Mouse (Mus musculus) MEL (cell line): Measurements from ENCODE around the gene Sgms1. TPM values are rescaled to one million over a fixed set of nuclear protein-coding genes. Genes with fewer than 3 reads are reported as not detected.

Source experiments
- DNase-seq: peaks from one replicate; pipeline ENCODE4 v3.0.0; 2011; ENCODE audit warnings: low read depth, low spot score
- H3K27ac ChIP-seq: 2 replicates; pipeline ENCODE4 v1.5.1; 2012; ENCODE audit warnings: low read depth, mild to moderate bottlenecking, control low read depth, low read length, moderate library complexity; ENCODE audit not compliant: control insufficient read depth
- H3K27me3 ChIP-seq, 2 experiments: fragments of 150-350 bp in 1 of 2; sonication (generic) in 1 of 2; 2 replicates each; pipeline ENCODE4 v1.6.1; 2012; ENCODE audit warnings: low read length in 2 of 2, mild to moderate bottlenecking in 2 of 2, improper control_type of control experiment in 1 of 2, moderate library complexity in 1 of 2; ENCODE audit not compliant: insufficient read depth in 2 of 2, control insufficient read depth in 1 of 2
- H3K36me3 ChIP-seq, 2 experiments: 2 replicates each; pipeline ENCODE4 v1.6.1; 2012 to 2014; ENCODE audit warnings: low read length in 2 of 2, improper control_type of control experiment in 1 of 2, inconsistent platforms in 1 of 2, mild to moderate bottlenecking in 1 of 2; ENCODE audit not compliant: insufficient read depth in 2 of 2, control insufficient read depth in 1 of 2
- H3K4me1 ChIP-seq, 2 experiments: fragments of 150-350 bp in 1 of 2; sonication (generic) in 1 of 2; 2 replicates each; pipeline ENCODE4 v1.6.1; 2012; ENCODE audit warnings: low read length in 2 of 2, improper control_type of control experiment in 1 of 2, mild to moderate bottlenecking in 1 of 2; ENCODE audit not compliant: insufficient read depth in 2 of 2, control insufficient read depth in 1 of 2
- H3K4me3 ChIP-seq, 2 experiments: fragments of 150-350 bp in 1 of 2; sonication (generic) in 1 of 2; 2 replicates each; pipeline ENCODE4 v1.5.1; 2012; ENCODE audit warnings: low read depth in 2 of 2, low read length in 2 of 2, mild to moderate bottlenecking in 2 of 2, moderate library complexity in 2 of 2, control low read depth in 1 of 2, improper control_type of control experiment in 1 of 2; ENCODE audit not compliant: control insufficient read depth in 1 of 2, insufficient read depth in 1 of 2
- H3K79me2 ChIP-seq: 2 replicates; pipeline ENCODE4 v1.6.1; 2012; ENCODE audit warnings: mild to moderate bottlenecking, low read length, moderate library complexity; ENCODE audit not compliant: control insufficient read depth, poor library complexity, insufficient read depth
- H3K9ac ChIP-seq: 2 replicates; pipeline ENCODE4 v1.6.1; 2012; ENCODE audit warnings: low read depth, mild to moderate bottlenecking, control low read depth, low read length, moderate library complexity; ENCODE audit not compliant: control insufficient read depth, poor library complexity, severe bottlenecking
- H3K9me3 ChIP-seq: fragments of 150-350 bp; sonication (generic); replicated peaks from 2 replicates; pipeline ENCODE4 v1.6.1; 2012; ENCODE audit warnings: mild to moderate bottlenecking, low read length, improper control_type of control experiment, moderate library complexity; ENCODE audit not compliant: insufficient read depth
- CHD2 ChIP-seq: IDR thresholded peaks from 2 replicates; pipeline ENCODE4 v1.6.1; 2011; ENCODE audit warnings: low read length, improper control_type of control experiment
- CTCF ChIP-seq, 3 experiments: IDR thresholded peaks in 2 of 3; conservative IDR thresholded peaks in 1 of 3; 2 replicates each; pipeline ENCODE4 v1.5.1; 2011 to 2012; ENCODE audit warnings: low read length in 3 of 3, low read depth in 2 of 3, mild to moderate bottlenecking in 2 of 3, improper control_type of control experiment in 1 of 3, inconsistent platforms in 1 of 3, mixed read lengths in 1 of 3, moderate library complexity in 1 of 3; ENCODE audit not compliant: control insufficient read depth in 1 of 3, insufficient read depth in 1 of 3, poor library complexity in 1 of 3, severe bottlenecking in 1 of 3
- E2F4 ChIP-seq: IDR thresholded peaks from 2 replicates; pipeline ENCODE4 v1.6.1; 2011; ENCODE audit warnings: low read depth, low read length, improper control_type of control experiment, borderline replicate concordance
- ELF1 ChIP-seq: IDR thresholded peaks from 2 replicates; pipeline ENCODE4 v1.6.1; 2014; ENCODE audit warnings: low read depth, mild to moderate bottlenecking, inconsistent platforms, low read length, improper control_type of control experiment, moderate library complexity
- EP300 ChIP-seq, 2 experiments: IDR thresholded peaks; 2 replicates each; pipeline ENCODE4 v1.6.1; 2011; ENCODE audit warnings: improper control_type of control experiment in 2 of 2, low read length in 2 of 2, low read depth in 1 of 2, mild to moderate bottlenecking in 1 of 2
- ETS1 ChIP-seq: IDR thresholded peaks from 2 replicates; pipeline ENCODE4 v1.6.1; 2012; ENCODE audit warnings: low read depth, mild to moderate bottlenecking, inconsistent platforms, low read length, improper control_type of control experiment, moderate library complexity
- GATA1 ChIP-seq: IDR thresholded peaks from 2 replicates; pipeline ENCODE4 v1.6.1; 2011; ENCODE audit warnings: low read depth, low read length, improper control_type of control experiment
- HCFC1 ChIP-seq: IDR thresholded peaks from 2 replicates; pipeline ENCODE4 v1.6.1; 2012; ENCODE audit warnings: low read depth, mild to moderate bottlenecking, inconsistent platforms, low read length, improper control_type of control experiment, moderate library complexity
- KAT2A ChIP-seq: conservative IDR thresholded peaks from 2 replicates; pipeline ENCODE4 v1.6.1; 2012; ENCODE audit warnings: low read depth, low read length, improper control_type of control experiment, inconsistent platforms
- MAFK ChIP-seq: IDR thresholded peaks from 2 replicates; pipeline ENCODE4 v1.6.1; 2011; ENCODE audit warnings: low read depth, mild to moderate bottlenecking, low read length, improper control_type of control experiment, borderline replicate concordance
- MAZ ChIP-seq: IDR thresholded peaks from 2 replicates; pipeline ENCODE4 v1.6.1; 2012; ENCODE audit warnings: low read depth, mild to moderate bottlenecking, inconsistent platforms, low read length, improper control_type of control experiment
- MXI1 ChIP-seq: IDR thresholded peaks from 2 replicates; pipeline ENCODE4 v1.6.1; 2011; ENCODE audit warnings: mild to moderate bottlenecking, low read depth, low read length, improper control_type of control experiment
- MYB ChIP-seq: IDR thresholded peaks from 2 replicates; pipeline ENCODE4 v1.6.1; 2011; ENCODE audit warnings: mild to moderate bottlenecking, low read depth, low read length, improper control_type of control experiment
- NRF1 ChIP-seq: IDR thresholded peaks from 2 replicates; pipeline ENCODE4 v1.6.1; 2014; ENCODE audit warnings: low read depth, mild to moderate bottlenecking, inconsistent platforms, low read length, improper control_type of control experiment, moderate library complexity; ENCODE audit not compliant: poor library complexity, insufficient read depth, severe bottlenecking
- POLR2AphosphoS2 ChIP-seq: IDR thresholded peaks from 2 replicates; pipeline ENCODE4 v1.6.1; 2011; ENCODE audit warnings: low read length, improper control_type of control experiment
- POLR2AphosphoS5 ChIP-seq: IDR thresholded peaks from 2 replicates; pipeline ENCODE4 v1.6.1; 2012; ENCODE audit warnings: low read depth, borderline replicate concordance, mild to moderate bottlenecking, inconsistent platforms, low read length, moderate library complexity, mixed read lengths
- SIN3A ChIP-seq: IDR thresholded peaks from 2 replicates; pipeline ENCODE4 v1.6.1; 2012; ENCODE audit warnings: low read length, improper control_type of control experiment, inconsistent platforms
- SMC3 ChIP-seq: IDR thresholded peaks from 2 replicates; pipeline ENCODE4 v1.6.1; 2011; ENCODE audit warnings: low read depth, low read length, improper control_type of control experiment
- TAL1 ChIP-seq: IDR thresholded peaks from 2 replicates; pipeline ENCODE4 v1.6.1; 2012; ENCODE audit warnings: mild to moderate bottlenecking, inconsistent platforms, low read length, moderate library complexity, mixed read lengths
- TCF12 ChIP-seq: IDR thresholded peaks from 2 replicates; pipeline ENCODE4 v1.6.1; 2014; ENCODE audit warnings: low read depth, mild to moderate bottlenecking, inconsistent platforms, low read length, improper control_type of control experiment, moderate library complexity
- UBTF ChIP-seq: IDR thresholded peaks from 2 replicates; pipeline ENCODE4 v1.6.1; 2012; ENCODE audit warnings: low read depth, mild to moderate bottlenecking, inconsistent platforms, low read length, improper control_type of control experiment, moderate library complexity, borderline replicate concordance; ENCODE audit not compliant: insufficient read depth
- USF1 ChIP-seq: IDR thresholded peaks from 2 replicates; pipeline ENCODE4 v1.6.1; 2014; ENCODE audit warnings: low read depth, mild to moderate bottlenecking, inconsistent platforms, low read length, improper control_type of control experiment, moderate library complexity
- USF2 ChIP-seq, 2 experiments: IDR thresholded peaks; 2 replicates each; pipeline ENCODE4 v1.6.1; 2011 to 2012; ENCODE audit warnings: improper control_type of control experiment in 2 of 2, low read length in 2 of 2, borderline replicate concordance in 1 of 2, inconsistent platforms in 1 of 2, low read depth in 1 of 2, mild to moderate bottlenecking in 1 of 2; ENCODE audit not compliant: insufficient read depth in 1 of 2
- ZC3H11A ChIP-seq: IDR thresholded peaks from 2 replicates; pipeline ENCODE4 v1.6.1; 2012; ENCODE audit warnings: low read depth, mild to moderate bottlenecking, inconsistent platforms, low read length, improper control_type of control experiment
- ZKSCAN1 ChIP-seq: IDR thresholded peaks from 2 replicates; pipeline ENCODE4 v1.6.1; 2012; ENCODE audit warnings: low read depth, mild to moderate bottlenecking, inconsistent platforms, low read length, improper control_type of control experiment, moderate library complexity
- polyA plus RNA-seq, 2 experiments: library from polyadenylated mRNA; stranded (reverse) in 1 of 2; unstranded in 1 of 2; fragments of >175 nt in 1 of 2; fragments of >200 nt in 1 of 2; gene quantifications; 2 replicates each; pipeline versions ENCODE4 v1.2.1 to v1.2.4; 2012; ENCODE audit warnings: low replicate concordance in 2 of 2, low read depth in 1 of 2; ENCODE audit not compliant: insufficient read length in 2 of 2, insufficient read depth in 1 of 2, missing spikeins in 1 of 2
- total RNA-seq: library from RNA; depleted of rRNA; stranded (reverse); fragments of 300-350 nt; gene quantifications from 2 replicates; pipeline ENCODE4 v1.2.3, GENCODE M21; 2012

Sgms1 gene
- total and polyA plus RNA-seq, 3 experiments, result 16.3 to 18.5 TPM; not detected in 1

DNA sequence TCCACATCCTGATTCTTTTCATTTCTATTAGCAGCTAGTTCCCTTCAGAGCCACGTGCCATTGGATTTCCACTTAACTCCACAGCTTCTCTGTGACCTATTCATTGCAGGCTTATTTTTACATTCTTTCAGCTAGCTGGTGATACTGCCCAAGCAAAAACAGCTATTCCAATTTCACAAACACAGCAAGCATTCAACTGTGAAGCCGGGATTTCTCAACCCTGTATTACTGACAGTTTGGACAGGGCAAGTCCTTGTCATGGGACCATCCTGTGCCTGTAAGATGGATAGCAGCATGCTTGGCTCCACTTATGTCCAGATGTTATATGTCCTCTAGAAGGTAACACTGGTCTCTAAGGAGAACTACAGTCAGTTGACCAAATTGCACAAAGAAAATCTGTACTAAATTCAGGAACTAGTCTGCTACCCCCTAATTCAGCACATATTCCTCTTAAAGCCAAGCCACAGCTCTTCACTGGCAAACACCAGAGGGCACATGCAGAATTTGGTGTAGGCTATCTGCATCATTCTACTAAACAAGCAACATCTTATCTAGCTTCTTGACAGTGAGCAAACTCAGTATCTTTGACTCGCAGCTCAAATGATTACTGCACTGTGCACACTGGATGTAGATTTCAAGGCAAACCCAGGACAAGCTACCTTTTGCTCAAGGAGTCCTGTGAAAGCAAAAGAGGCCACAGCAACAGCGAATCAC, 189.5 kb downstream of the Sgms1 start:
- peaks cover 20 to 23% of the 10 kb centered on the region in 2 experiments for H3K4me1 ChIP-seq
- TF ChIP-seq ETS1, result no peak
- peak; percentile 42 for TF ChIP-seq GATA1
- TF ChIP-seq ELF1, result no peak
- TF ChIP-seq ZKSCAN1, result no peak
- no peak for TF ChIP-seq CHD2
- TF ChIP-seq MYB, result no peak
- no peak; the same call in 1 of the 2 replicates for TF ChIP-seq TCF12
- no peak for TF ChIP-seq USF1
- TF ChIP-seq EP300 (IDR thresholded peaks at IDR 0.05; ENCODE audit: low read depth in 1 of 2, low read length in 2 of 2), result peak in 1 of 2 experiments; percentile 38; a peak in 1 of 4 replicates
- no peak for TF ChIP-seq NRF1
- no peak for TF ChIP-seq MAZ
- TF ChIP-seq MAFK, result no peak
- TF ChIP-seq ZC3H11A, result no peak
- no peak for TF ChIP-seq UBTF
- peak in 1 of 3 experiments; percentile 16; a peak in 2 of 6 replicates for TF ChIP-seq CTCF (IDR thresholded peaks at IDR 0.05 in 2 of 3, conservative IDR thresholded peaks at IDR 0.05 in 1 of 3; ENCODE audit: control insufficient read depth in 1 of 3, insufficient read depth in 1 of 3, low read depth in 2 of 3, low read length in 3 of 3, poor library complexity in 1 of 3, severe bottlenecking in 1 of 3)
- TF ChIP-seq E2F4, result no peak
- no peak for TF ChIP-seq SIN3A
- no peak for TF ChIP-seq KAT2A
- no peak for TF ChIP-seq MXI1
- no peak for TF ChIP-seq USF2 (IDR thresholded peaks at IDR 0.05; ENCODE audit: borderline replicate concordance in 1 of 2, insufficient read depth in 1 of 2, low read depth in 1 of 2, low read length in 2 of 2)
- TF ChIP-seq POLR2AphosphoS2, result no peak
- TF ChIP-seq HCFC1, result no peak
- no peak for TF ChIP-seq POLR2AphosphoS5
- peak; percentile 43 for TF ChIP-seq SMC3
- TF ChIP-seq TAL1, result no peak
- no peak overlapping the region for H3K4me3 ChIP-seq
- H3K36me3 ChIP-seq, result peaks cover 3 to 29% of the 10 kb centered on the region in 2 experiments
- H3K27me3 ChIP-seq, result no peaks in the 10 kb centered on the region
- H3K9me3 ChIP-seq, result no peaks in the 10 kb centered on the region
- DNase-seq, result peak; percentile 34
- no peak overlapping the region for H3K9ac ChIP-seq
- H3K27ac ChIP-seq, result no peak overlapping the region
- H3K79me2 ChIP-seq, result peaks cover 3% of the 10 kb centered on the region; the same call in 1 of the 2 replicates
